Comparison of ENCODE assay signal across 9 mouse cellular contexts in the genomic region with DNA sequence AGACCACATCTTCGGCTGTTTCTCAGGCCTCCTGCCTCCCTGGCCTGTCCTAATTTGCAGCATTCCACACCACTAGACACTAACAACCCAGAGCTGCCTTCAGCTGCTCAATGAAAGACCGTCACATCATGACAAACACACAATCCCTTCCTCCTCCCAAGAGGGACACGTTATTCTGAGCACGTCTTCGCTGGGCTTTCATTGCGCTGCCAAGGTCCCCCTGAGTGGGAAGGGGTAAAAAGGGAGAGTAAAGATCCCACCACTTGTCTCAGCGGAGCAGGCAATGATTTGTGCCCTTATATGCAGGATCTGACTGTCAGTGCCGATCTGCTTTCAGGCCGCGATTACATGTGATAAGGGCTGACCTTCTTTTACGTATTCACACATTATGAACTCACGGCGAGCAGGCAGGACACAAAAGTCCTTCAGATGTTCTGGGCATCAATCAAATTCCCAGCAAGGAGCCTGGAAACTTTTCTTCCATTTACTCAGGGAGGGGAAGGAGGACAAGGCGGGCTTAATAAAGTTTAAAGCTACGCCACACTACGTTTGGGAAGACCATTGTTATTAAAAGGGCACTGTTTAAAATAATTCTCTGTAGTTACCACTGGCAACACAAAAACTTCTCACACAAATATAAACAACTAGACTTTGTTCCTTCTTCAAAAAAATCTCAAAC.
DNase-seq lines count a peak whose midpoint lies in the region; ATAC-seq and TF ChIP-seq lines count a peak whose summit lies in the region.
"Had no signal": no experiment of that assay in that cellular context is flagged by ENCODE, and none has a peak within 500 bp of the region (broad histone marks: within the 10 kb centered on the region; RNA-seq: fewer than 3 reads in every experiment).

No protein-coding gene starts in this region.

- H3K9me3 ChIP-seq in embryonic facial prominence, embryonic 10.5 days: no peaks in the 10 kb centered on the region
- no peaks in the 10 kb centered on the region for H3K9me3 ChIP-seq in hindbrain, postnatal 0 days (ENCODE audit: low read length)
- no peaks in the 10 kb centered on the region for H3K9me3 ChIP-seq in kidney, embryonic 14.5 days (ENCODE audit: control insufficient read depth, low read length)
- H3K9me3 ChIP-seq: limb, embryonic 15.5 days had no signal

- no peak overlapping the region for H3K4me3 ChIP-seq in embryonic facial prominence, embryonic 10.5 days
- H3K4me3 ChIP-seq in hindbrain, postnatal 0 days (ENCODE audit: low read length): peak overlapping the region; percentile 1; the same call in 1 of the 2 replicates
- no peak overlapping the region for H3K4me3 ChIP-seq in kidney, embryonic 14.5 days (ENCODE audit: low read length)
- H3K4me3 ChIP-seq: limb, embryonic 15.5 days had no signal

- H3K4me1 ChIP-seq in embryonic facial prominence, embryonic 10.5 days: peaks cover 63% of the 10 kb centered on the region
- H3K4me1 ChIP-seq in hindbrain, postnatal 0 days (ENCODE audit: insufficient read depth, low read length): no peaks in the 10 kb centered on the region; the same call in 1 of the 2 replicates
- peaks cover 18% of the 10 kb centered on the region for H3K4me1 ChIP-seq in kidney, embryonic 14.5 days (ENCODE audit: control insufficient read depth, insufficient read depth, low read length)

- peak overlapping the region; percentile 46 for H3K4me2 ChIP-seq in hindbrain, postnatal 0 days (ENCODE audit: low read depth, low read length)
- H3K4me2 ChIP-seq in kidney, embryonic 14.5 days (replicated peaks; ENCODE audit: low read depth, low read length): no peak overlapping the region; the same call in 1 of the 2 replicates
- H3K4me2 ChIP-seq: limb, embryonic 15.5 days had no signal

- H3K27me3 ChIP-seq in embryonic facial prominence, embryonic 10.5 days (replicated peaks; ENCODE audit: low read depth, poor library complexity, severe bottlenecking): no peaks in the 10 kb centered on the region
- H3K27me3 ChIP-seq in hindbrain, postnatal 0 days (ENCODE audit: insufficient read depth, low read length): no peaks in the 10 kb centered on the region
- H3K27me3 ChIP-seq in kidney, embryonic 14.5 days (ENCODE audit: control insufficient read depth, insufficient read depth, low read length): no peaks in the 10 kb centered on the region
- H3K27me3 ChIP-seq: limb, embryonic 15.5 days had no signal

- H3K9ac ChIP-seq in hindbrain, postnatal 0 days (replicated peaks; ENCODE audit: low read length): no peak overlapping the region
- no peak overlapping the region for H3K9ac ChIP-seq in kidney, embryonic 14.5 days (ENCODE audit: low read depth, low read length)
- H3K9ac ChIP-seq: limb, embryonic 15.5 days had no signal

- peak; percentile 93 for ATAC-seq in hindbrain, postnatal 0 days
- ATAC-seq in frontal cortex, adult (ENCODE audit: low TSS enrichment): no peak
- ATAC-seq in kidney, embryonic 14.5 days (ENCODE audit: low FRiP score, low TSS enrichment): no peak

- no peaks in the 10 kb centered on the region for H3K36me3 ChIP-seq in embryonic facial prominence, embryonic 10.5 days (replicated peaks)
- H3K36me3 ChIP-seq in hindbrain, postnatal 0 days (ENCODE audit: insufficient read depth, low read length): no peaks in the 10 kb centered on the region
- H3K36me3 ChIP-seq in kidney, embryonic 14.5 days (ENCODE audit: control insufficient read depth, insufficient read depth, low read length): no peaks in the 10 kb centered on the region
- H3K36me3 ChIP-seq: limb, embryonic 15.5 days had no signal

- no peak for TF ChIP-seq CTCF in hindbrain, postnatal 0 days (IDR thresholded peaks at IDR 0.05; ENCODE audit: low read depth)

- peak overlapping the region; percentile 57 for H3K27ac ChIP-seq in embryonic facial prominence, embryonic 10.5 days (replicated peaks)
- peak overlapping the region; percentile 80 for H3K27ac ChIP-seq in hindbrain, postnatal 0 days
- H3K27ac ChIP-seq in kidney, embryonic 14.5 days (ENCODE audit: low read depth, low read length): no peak overlapping the region
- H3K27ac ChIP-seq: limb, embryonic 15.5 days had no signal

- peak; percentile 6 for DNase-seq in layer of hippocampus, adult 9-11 months
- DNase-seq in layer of hippocampus, adult 11-12 months (ENCODE audit: low spot score): no peak
- peak; percentile 35 for DNase-seq in embryonic facial prominence, embryonic 10.5 days (ENCODE audit: low spot score)
- peak; percentile 84 for DNase-seq in hindbrain, postnatal 0 days (ENCODE audit: low spot score)
- peak; percentile 72 for DNase-seq in retina, embryonic 14.5 days (ENCODE audit: low spot score)
- DNase-seq in urinary bladder, postnatal 25 days (ENCODE audit: low spot score): no peak

- 38% methylated on average over 16 of the region's 16 CpGs for WGBS in embryonic facial prominence, embryonic 10.5 days
- 18% methylated on average over 16 of the region's 16 CpGs for WGBS in hindbrain, postnatal 0 days
- WGBS in kidney, embryonic 14.5 days: 40% methylated on average over 16 of the region's 16 CpGs

Comparison
In these comparisons a context has a peak if more than half of its experiments do, and no peak if none do; other contexts are left out.
1. DNase-seq: peak in layer of hippocampus, adult 9-11 months (single experiment), embryonic facial prominence, embryonic 10.5 days (single experiment), hindbrain, postnatal 0 days (single experiment) and retina, embryonic 14.5 days (single experiment); none in layer of hippocampus, adult 11-12 months (single experiment) and urinary bladder, postnatal 25 days (single experiment).